Mouse (Mus musculus) ES-E14 (cell line): ENCODE measurements around the gene Dnajc7.

Source experiments
- CHD2 ChIP-seq: IDR thresholded peaks from 2 replicates; pipeline ENCODE4 v1.6.1; 2014; ENCODE audit warnings: mild to moderate bottlenecking, low read depth, low read length, inconsistent platforms
- HCFC1 ChIP-seq: IDR thresholded peaks from 2 replicates; pipeline ENCODE4 v1.6.1; 2012; ENCODE audit warnings: low read length, inconsistent platforms, borderline replicate concordance; ENCODE audit not compliant: insufficient read depth
- MAFK ChIP-seq: IDR thresholded peaks from 2 replicates; pipeline ENCODE4 v1.6.1; 2014; ENCODE audit warnings: mild to moderate bottlenecking, low read depth, low read length, inconsistent platforms; ENCODE audit not compliant: insufficient read depth
- ZC3H11A ChIP-seq: IDR thresholded peaks from 2 replicates; pipeline ENCODE4 v1.6.1; 2012; ENCODE audit warnings: low read depth, mild to moderate bottlenecking, inconsistent platforms, low read length, borderline replicate concordance
- ZNF384 ChIP-seq: IDR thresholded peaks from 2 replicates; pipeline ENCODE4 v1.6.1; 2012; ENCODE audit warnings: low read depth, low read length, inconsistent platforms

DNA sequence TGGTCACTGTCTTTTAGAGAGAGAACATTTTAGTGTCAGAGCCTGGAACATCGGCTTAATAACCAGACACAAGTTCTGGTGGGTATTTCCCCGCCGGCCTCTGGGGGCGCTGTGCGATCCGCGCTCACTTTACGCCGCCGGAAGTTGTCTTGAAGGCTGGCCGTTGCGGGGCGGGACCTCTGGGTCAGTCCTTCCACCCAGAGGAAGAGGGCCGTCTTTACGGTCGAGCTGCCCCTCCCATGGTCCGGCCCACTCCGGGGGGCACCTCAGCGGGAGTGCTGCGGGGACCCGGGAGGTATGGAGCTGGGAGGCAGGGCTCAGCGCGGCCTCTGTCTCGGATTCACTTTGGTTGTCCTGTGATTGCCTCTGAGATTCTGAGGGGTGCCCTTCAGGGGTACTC is 2.7 kb upstream of the Dnajc7 start:
- TF ChIP-seq ZNF384 (no peak), HCFC1 (peak; percentile 78; the same call in 1 of the 2 replicates), ZC3H11A (no peak), MAFK (no peak), CHD2 (no peak)
